Mouse (Mus musculus) MEL (cell line): ENCODE data around the gene Zfp106. TPM values are rescaled to one million over a fixed set of nuclear protein-coding genes. Genes with fewer than 3 reads are reported as not detected.

ENCODE experiments used
- DNase-seq: peaks from one replicate; pipeline ENCODE4 v3.0.0; 2011; ENCODE audit warnings: low read depth, low spot score
- H3K27ac ChIP-seq: 2 replicates; pipeline ENCODE4 v1.5.1; 2012; ENCODE audit warnings: low read depth, mild to moderate bottlenecking, control low read depth, low read length, moderate library complexity; ENCODE audit not compliant: control insufficient read depth
- H3K27me3 ChIP-seq, 2 experiments: fragments of 150-350 bp in 1 of 2; sonication (generic) in 1 of 2; 2 replicates each; pipeline ENCODE4 v1.6.1; 2012; ENCODE audit warnings: low read length in 2 of 2, mild to moderate bottlenecking in 2 of 2, improper control_type of control experiment in 1 of 2, moderate library complexity in 1 of 2; ENCODE audit not compliant: insufficient read depth in 2 of 2, control insufficient read depth in 1 of 2
- H3K36me3 ChIP-seq, 2 experiments: 2 replicates each; pipeline ENCODE4 v1.6.1; 2012 to 2014; ENCODE audit warnings: low read length in 2 of 2, improper control_type of control experiment in 1 of 2, inconsistent platforms in 1 of 2, mild to moderate bottlenecking in 1 of 2; ENCODE audit not compliant: insufficient read depth in 2 of 2, control insufficient read depth in 1 of 2
- H3K4me1 ChIP-seq, 2 experiments: fragments of 150-350 bp in 1 of 2; sonication (generic) in 1 of 2; 2 replicates each; pipeline ENCODE4 v1.6.1; 2012; ENCODE audit warnings: low read length in 2 of 2, improper control_type of control experiment in 1 of 2, mild to moderate bottlenecking in 1 of 2; ENCODE audit not compliant: insufficient read depth in 2 of 2, control insufficient read depth in 1 of 2
- H3K4me3 ChIP-seq, 2 experiments: fragments of 150-350 bp in 1 of 2; sonication (generic) in 1 of 2; 2 replicates each; pipeline ENCODE4 v1.5.1; 2012; ENCODE audit warnings: low read depth in 2 of 2, low read length in 2 of 2, mild to moderate bottlenecking in 2 of 2, moderate library complexity in 2 of 2, control low read depth in 1 of 2, improper control_type of control experiment in 1 of 2; ENCODE audit not compliant: control insufficient read depth in 1 of 2, insufficient read depth in 1 of 2
- H3K79me2 ChIP-seq: 2 replicates; pipeline ENCODE4 v1.6.1; 2012; ENCODE audit warnings: mild to moderate bottlenecking, low read length, moderate library complexity; ENCODE audit not compliant: control insufficient read depth, poor library complexity, insufficient read depth
- H3K9ac ChIP-seq: 2 replicates; pipeline ENCODE4 v1.6.1; 2012; ENCODE audit warnings: low read depth, mild to moderate bottlenecking, control low read depth, low read length, moderate library complexity; ENCODE audit not compliant: control insufficient read depth, poor library complexity, severe bottlenecking
- H3K9me3 ChIP-seq: fragments of 150-350 bp; sonication (generic); replicated peaks from 2 replicates; pipeline ENCODE4 v1.6.1; 2012; ENCODE audit warnings: mild to moderate bottlenecking, low read length, improper control_type of control experiment, moderate library complexity; ENCODE audit not compliant: insufficient read depth
- CHD2 ChIP-seq: IDR thresholded peaks from 2 replicates; pipeline ENCODE4 v1.6.1; 2011; ENCODE audit warnings: low read length, improper control_type of control experiment
- ELF1 ChIP-seq: IDR thresholded peaks from 2 replicates; pipeline ENCODE4 v1.6.1; 2014; ENCODE audit warnings: low read depth, mild to moderate bottlenecking, inconsistent platforms, low read length, improper control_type of control experiment, moderate library complexity
- GABPA ChIP-seq: IDR thresholded peaks from 2 replicates; pipeline ENCODE4 v1.6.1; 2012; ENCODE audit warnings: low read depth, mild to moderate bottlenecking, inconsistent platforms, low read length, improper control_type of control experiment, moderate library complexity
- GATA1 ChIP-seq: IDR thresholded peaks from 2 replicates; pipeline ENCODE4 v1.6.1; 2011; ENCODE audit warnings: low read depth, low read length, improper control_type of control experiment
- KAT2A ChIP-seq: conservative IDR thresholded peaks from 2 replicates; pipeline ENCODE4 v1.6.1; 2012; ENCODE audit warnings: low read depth, low read length, improper control_type of control experiment, inconsistent platforms
- MAFK ChIP-seq: IDR thresholded peaks from 2 replicates; pipeline ENCODE4 v1.6.1; 2011; ENCODE audit warnings: low read depth, mild to moderate bottlenecking, low read length, improper control_type of control experiment, borderline replicate concordance
- MAX ChIP-seq: IDR thresholded peaks from 2 replicates; pipeline ENCODE4 v1.6.1; 2011; ENCODE audit warnings: low read length, improper control_type of control experiment
- MEF2A ChIP-seq: IDR thresholded peaks from 2 replicates; pipeline ENCODE4 v1.6.1; 2014; ENCODE audit warnings: low read depth, mild to moderate bottlenecking, inconsistent platforms, low read length, improper control_type of control experiment; ENCODE audit not compliant: poor library complexity, insufficient replicate concordance, severe bottlenecking; ENCODE audit errors: extremely low read depth
- MXI1 ChIP-seq: IDR thresholded peaks from 2 replicates; pipeline ENCODE4 v1.6.1; 2011; ENCODE audit warnings: mild to moderate bottlenecking, low read depth, low read length, improper control_type of control experiment
- NRF1 ChIP-seq: IDR thresholded peaks from 2 replicates; pipeline ENCODE4 v1.6.1; 2014; ENCODE audit warnings: low read depth, mild to moderate bottlenecking, inconsistent platforms, low read length, improper control_type of control experiment, moderate library complexity; ENCODE audit not compliant: poor library complexity, insufficient read depth, severe bottlenecking
- POLR2A ChIP-seq, 2 experiments: IDR thresholded peaks; 2 replicates each; pipeline ENCODE4 v1.6.1; 2011 to 2012; ENCODE audit warnings: low read length in 2 of 2, mild to moderate bottlenecking in 2 of 2, control low read depth in 1 of 2, improper control_type of control experiment in 1 of 2, low read depth in 1 of 2, moderate library complexity in 1 of 2; ENCODE audit not compliant: control insufficient read depth in 1 of 2, insufficient read depth in 1 of 2, poor library complexity in 1 of 2
- POLR2AphosphoS5 ChIP-seq: IDR thresholded peaks from 2 replicates; pipeline ENCODE4 v1.6.1; 2012; ENCODE audit warnings: low read depth, borderline replicate concordance, mild to moderate bottlenecking, inconsistent platforms, low read length, moderate library complexity, mixed read lengths
- RAD21 ChIP-seq: IDR thresholded peaks from 2 replicates; pipeline ENCODE4 v1.6.1; 2011; ENCODE audit warnings: mild to moderate bottlenecking, low read depth, low read length, improper control_type of control experiment
- SIN3A ChIP-seq: IDR thresholded peaks from 2 replicates; pipeline ENCODE4 v1.6.1; 2012; ENCODE audit warnings: low read length, improper control_type of control experiment, inconsistent platforms
- SMC3 ChIP-seq: IDR thresholded peaks from 2 replicates; pipeline ENCODE4 v1.6.1; 2011; ENCODE audit warnings: low read depth, low read length, improper control_type of control experiment
- TAL1 ChIP-seq: IDR thresholded peaks from 2 replicates; pipeline ENCODE4 v1.6.1; 2012; ENCODE audit warnings: mild to moderate bottlenecking, inconsistent platforms, low read length, moderate library complexity, mixed read lengths
- TCF12 ChIP-seq: IDR thresholded peaks from 2 replicates; pipeline ENCODE4 v1.6.1; 2014; ENCODE audit warnings: low read depth, mild to moderate bottlenecking, inconsistent platforms, low read length, improper control_type of control experiment, moderate library complexity
- UBTF ChIP-seq: IDR thresholded peaks from 2 replicates; pipeline ENCODE4 v1.6.1; 2012; ENCODE audit warnings: low read depth, mild to moderate bottlenecking, inconsistent platforms, low read length, improper control_type of control experiment, moderate library complexity, borderline replicate concordance; ENCODE audit not compliant: insufficient read depth
- ZC3H11A ChIP-seq: IDR thresholded peaks from 2 replicates; pipeline ENCODE4 v1.6.1; 2012; ENCODE audit warnings: low read depth, mild to moderate bottlenecking, inconsistent platforms, low read length, improper control_type of control experiment
- ZKSCAN1 ChIP-seq: IDR thresholded peaks from 2 replicates; pipeline ENCODE4 v1.6.1; 2012; ENCODE audit warnings: low read depth, mild to moderate bottlenecking, inconsistent platforms, low read length, improper control_type of control experiment, moderate library complexity
- ZMIZ1 ChIP-seq: IDR thresholded peaks from 2 replicates; pipeline ENCODE4 v1.6.1; 2012; ENCODE audit warnings: low read depth, mild to moderate bottlenecking, inconsistent platforms, low read length, improper control_type of control experiment, moderate library complexity
- ZNF384 ChIP-seq: IDR thresholded peaks from 2 replicates; pipeline ENCODE4 v1.6.1; 2012; ENCODE audit warnings: low read depth, mild to moderate bottlenecking, inconsistent platforms, low read length, improper control_type of control experiment
- polyA plus RNA-seq, 2 experiments: library from polyadenylated mRNA; stranded (reverse) in 1 of 2; unstranded in 1 of 2; fragments of >175 nt in 1 of 2; fragments of >200 nt in 1 of 2; gene quantifications; 2 replicates each; pipeline versions ENCODE4 v1.2.1 to v1.2.4; 2012; ENCODE audit warnings: low replicate concordance in 2 of 2, low read depth in 1 of 2; ENCODE audit not compliant: insufficient read length in 2 of 2, insufficient read depth in 1 of 2, missing spikeins in 1 of 2
- total RNA-seq: library from RNA; depleted of rRNA; stranded (reverse); fragments of 300-350 nt; gene quantifications from 2 replicates; pipeline ENCODE4 v1.2.3, GENCODE M21; 2012

Gene Zfp106
- total and polyA plus RNA-seq, 3 experiments = 63.9 to 130 (median 80.6) TPM

DNA sequence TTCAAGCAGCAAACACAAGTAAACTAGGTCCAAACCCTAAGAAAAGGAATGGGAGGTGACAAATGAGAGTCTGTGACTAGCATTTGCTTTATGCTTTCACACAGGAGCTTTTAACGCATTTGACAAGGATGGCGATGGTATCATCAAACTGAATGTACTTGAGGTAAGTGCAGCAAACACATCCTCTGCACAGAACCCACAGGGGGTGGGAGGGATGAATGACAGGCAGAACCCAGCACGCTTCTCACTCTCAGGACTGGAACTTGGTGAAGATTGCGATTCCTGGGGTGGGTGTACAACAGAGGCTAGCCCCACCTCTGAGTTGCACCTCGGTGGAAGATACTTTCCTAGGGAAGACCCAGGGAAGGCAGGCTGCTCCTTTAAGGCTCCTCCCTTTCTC is 59.7 kb downstream of the Zfp106 start:
- Histone ChIP-seq H3K36me3 (peaks cover 0 to 2% of the 10 kb centered on the region in 2 experiments; a peak in 1 of 4 replicates), H3K9me3 (no peaks in the 10 kb centered on the region), H3K27ac (no peak overlapping the region), H3K4me3 (no peak overlapping the region), H3K4me1 (no peaks in the 10 kb centered on the region), H3K27me3 (no peaks in the 10 kb centered on the region), H3K79me2 (no peaks in the 10 kb centered on the region), H3K9ac (no peak overlapping the region)
- DNase-seq = no peak
- TF ChIP-seq MXI1 (no peak), RAD21 (no peak), ZC3H11A (no peak), CHD2 (no peak), ZMIZ1 (no peak), MEF2A (no peak), TAL1 (no peak), SMC3 (no peak), GATA1 (no peak), MAX (no peak), GABPA (no peak), SIN3A (no peak), ZKSCAN1 (no peak), MAFK (no peak), NRF1 (no peak), UBTF (no peak), TCF12 (no peak)

DNA sequence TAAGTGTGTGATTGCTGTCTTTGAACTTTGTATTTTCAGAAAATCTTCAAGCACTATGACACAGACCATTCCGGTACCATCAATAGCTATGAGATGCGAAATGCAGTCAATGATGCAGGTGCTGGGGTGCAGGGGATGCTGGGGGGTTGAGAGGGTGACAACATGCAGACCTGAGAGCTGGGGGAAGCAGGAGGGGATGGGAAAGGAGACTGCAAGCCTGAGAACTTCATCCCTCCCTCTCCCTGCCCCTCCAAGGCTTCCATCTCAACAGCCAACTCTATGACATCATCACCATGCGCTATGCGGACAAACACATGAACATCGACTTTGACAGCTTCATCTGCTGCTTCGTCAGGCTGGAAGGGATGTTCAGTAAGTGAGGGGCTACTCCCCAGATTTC is 60.5 kb downstream of the Zfp106 start:
- TF ChIP-seq TAL1 (no peak), NRF1 (no peak), GATA1 (no peak), GABPA (no peak), TCF12 (no peak), POLR2AphosphoS5 (no peak), KAT2A (no peak), ZNF384 (no peak), SIN3A (no peak), ELF1 (no peak), POLR2A (IDR thresholded peaks at IDR 0.05; ENCODE audit: control insufficient read depth in 1 of 2, insufficient read depth in 1 of 2, low read depth in 1 of 2, low read length in 2 of 2, poor library complexity in 1 of 2) (no peak)
- Histone ChIP-seq H3K36me3 (0 out of 4 replicates have a peak, but pooled peaks cover 0 to 2% of the 10 kb centered on the region in 2 experiments), H3K4me1 (no peaks in the 10 kb centered on the region), H3K9me3 (no peaks in the 10 kb centered on the region), H3K9ac (no peak overlapping the region), H3K27ac (no peak overlapping the region), H3K79me2 (no peaks in the 10 kb centered on the region), H3K4me3 (no peak overlapping the region), H3K27me3 (no peaks in the 10 kb centered on the region)
- no peak for DNase-seq
